Mouse (Mus musculus): ENCODE measurements around the gene Ntng2. TPM values are rescaled to one million over a fixed set of nuclear protein-coding genes. Genes with fewer than 3 reads are reported as not detected.

Gene Ntng2
- total RNA-seq, 4 experiments from 2014 or later = 94.3 to 106 (median 105) TPM

DNA sequence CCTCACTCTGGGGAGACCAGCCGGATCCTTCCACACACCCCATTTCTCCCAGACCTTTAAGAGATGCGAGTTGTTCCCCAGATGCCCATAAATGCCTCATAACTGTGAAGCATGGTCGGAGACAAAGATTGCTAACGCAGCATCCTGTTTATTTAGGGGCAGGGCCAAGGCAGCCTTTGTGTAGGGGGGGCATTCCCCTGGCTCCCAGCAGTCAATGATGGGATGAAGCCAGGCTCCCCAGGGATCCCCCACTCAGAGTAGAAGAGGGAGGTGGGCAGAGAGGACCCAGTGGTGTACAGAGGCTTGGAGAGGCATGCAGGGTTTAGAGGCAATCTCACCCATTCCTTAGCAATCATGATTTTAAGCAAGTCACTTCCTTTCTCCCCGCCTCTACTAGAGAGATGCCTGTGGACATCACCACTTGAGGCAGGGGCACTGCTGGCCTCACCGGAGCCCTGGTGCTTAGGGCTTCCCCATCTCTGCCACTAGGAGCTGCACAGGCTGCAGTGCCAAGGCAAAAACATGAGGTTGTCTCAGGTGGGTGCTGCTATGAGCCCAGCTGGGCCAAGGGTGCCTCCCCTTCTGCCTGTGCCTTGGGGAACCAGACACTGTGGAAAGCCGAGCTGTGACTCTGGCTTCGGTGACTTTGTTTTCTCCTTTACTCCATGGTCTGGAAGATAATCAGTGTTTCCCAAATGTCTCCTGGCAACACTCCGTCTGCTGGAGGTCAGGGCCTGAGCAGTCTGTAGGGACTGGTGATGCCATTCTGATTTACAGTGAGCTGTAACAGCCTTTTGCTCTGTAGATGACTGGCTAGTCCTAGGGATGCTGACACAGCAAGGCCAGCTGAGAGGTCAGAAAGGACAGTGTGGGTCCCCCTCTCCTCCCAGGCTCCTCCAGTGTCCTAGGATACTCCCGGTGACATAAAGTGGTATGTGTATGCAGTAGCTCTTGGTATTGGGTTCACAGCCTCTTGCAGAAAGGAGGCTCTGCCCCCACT lies 61.3 kb downstream of the Ntng2 start:
- no peak for DNase-seq (ENCODE audit: low spot score in 2 of 2)

DNA sequence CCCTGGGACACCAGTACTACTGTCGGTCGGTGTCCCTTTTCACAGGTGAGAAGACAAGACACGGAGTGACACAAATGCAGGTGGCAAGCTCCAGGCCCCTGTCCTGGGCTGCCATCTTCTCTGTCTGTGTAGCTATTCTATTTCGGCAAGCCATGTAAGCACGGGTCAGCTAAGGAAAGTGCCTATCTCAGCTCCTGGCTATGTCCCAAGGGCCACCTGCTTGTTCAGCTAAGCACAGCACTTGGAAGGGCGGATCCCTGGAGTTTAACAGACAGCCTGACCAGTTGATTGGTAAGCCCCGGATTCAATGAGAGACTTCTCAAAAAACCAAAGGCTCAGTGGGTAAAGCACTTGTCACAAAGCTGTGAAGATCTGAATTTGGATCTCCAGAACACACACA lies 62.4 kb downstream of the Ntng2 start:
- DNase-seq (ENCODE audit: low spot score in 2 of 2) = no peak

DNA sequence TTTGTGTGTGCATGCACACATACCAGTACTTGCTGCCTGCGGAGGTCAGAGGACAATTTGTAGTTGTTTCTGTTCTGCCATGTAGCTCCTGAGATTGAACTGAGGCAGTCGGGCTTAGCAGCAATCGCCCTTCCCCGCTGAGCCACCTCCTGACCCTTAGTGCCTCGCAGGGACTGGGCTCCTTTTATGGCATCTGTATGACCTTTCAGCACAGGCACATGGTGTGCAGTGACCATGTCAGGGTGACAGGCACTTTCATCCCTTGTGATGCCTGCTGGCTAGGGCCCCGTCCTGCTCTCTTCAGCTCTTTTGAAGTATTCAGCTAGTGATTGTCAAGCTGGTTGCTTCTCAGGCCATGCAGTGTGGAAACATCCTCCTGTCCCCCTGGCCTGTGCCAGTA lies 66.6 kb downstream of the Ntng2 start:
- DNase-seq (ENCODE audit: low spot score in 2 of 2) = no peak

DNA sequence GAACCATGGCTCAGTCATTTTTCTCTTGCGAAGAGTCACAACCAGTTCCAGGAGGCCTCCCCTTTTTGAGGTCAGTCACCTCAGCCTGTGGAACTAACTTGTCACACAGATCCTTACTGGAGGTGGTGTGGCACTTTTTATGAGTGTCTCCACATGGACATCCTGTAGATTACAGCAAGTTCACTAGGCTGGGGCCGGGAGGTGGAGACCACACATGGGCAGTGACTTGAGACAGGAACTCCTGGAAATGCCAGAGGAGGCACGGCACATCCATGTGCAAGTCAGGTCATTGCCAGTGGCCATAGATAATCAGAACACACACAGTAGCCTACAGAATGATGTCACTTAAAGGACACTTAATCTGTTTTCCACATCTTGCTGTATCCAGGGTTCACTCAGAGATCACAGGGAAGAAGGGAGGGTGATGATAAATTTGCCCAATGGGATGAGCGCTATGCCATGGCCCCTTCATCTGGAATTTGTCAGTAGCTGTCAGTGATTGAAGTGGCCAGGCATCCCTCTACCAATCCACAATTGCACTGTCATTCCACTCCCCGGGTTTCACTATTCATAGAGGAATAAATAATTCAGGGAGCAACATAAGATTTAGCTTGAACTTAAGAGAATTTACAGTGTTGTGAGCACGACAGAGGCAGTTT lies 69.4 kb downstream of the Ntng2 start:
- DNase-seq (ENCODE audit: low spot score in 2 of 2) = no peak

DNA sequence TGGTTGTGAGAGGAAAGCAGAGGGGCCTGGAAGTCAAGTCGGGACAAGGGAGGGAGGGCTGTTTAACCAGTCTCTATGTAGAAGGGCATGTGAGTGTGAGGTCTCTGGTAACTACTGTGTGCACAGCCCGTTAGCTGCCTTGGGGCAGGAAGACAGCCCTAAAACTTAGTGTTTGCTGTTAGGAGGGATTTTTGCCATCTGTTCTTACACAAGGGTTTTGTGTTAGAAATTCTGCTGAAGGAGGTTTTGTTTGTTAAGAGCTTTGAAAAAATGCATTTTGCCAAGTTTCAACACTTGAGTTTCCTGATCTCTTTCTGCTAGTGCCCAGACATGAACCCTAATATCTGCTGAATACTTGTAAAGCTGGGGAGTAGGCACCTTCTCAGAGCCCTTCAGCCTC lies 71.7 kb downstream of the Ntng2 start:
- DNase-seq (ENCODE audit: low spot score in 2 of 2) = no peak

DNA sequence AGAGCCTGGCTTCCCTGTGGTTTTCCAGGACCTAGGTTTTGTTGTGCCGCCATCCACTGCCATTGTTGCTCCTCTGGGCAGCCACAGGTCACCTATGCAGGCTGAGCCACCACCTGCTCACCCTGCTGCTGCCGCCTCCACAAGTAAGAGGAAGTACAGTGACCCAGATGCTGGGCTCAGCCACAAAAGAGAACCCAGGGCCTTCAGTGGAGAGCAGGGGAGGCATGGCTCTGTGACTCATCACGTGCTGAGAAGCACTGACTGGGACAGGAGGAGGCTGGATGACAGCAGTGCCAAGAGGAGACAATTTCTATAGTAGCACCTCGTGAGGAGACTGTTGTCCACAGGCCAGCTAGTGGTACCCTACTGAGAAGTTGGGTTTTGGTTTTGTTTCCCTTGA lies 73.0 kb downstream of the Ntng2 start:
- no peak for DNase-seq (ENCODE audit: low spot score in 2 of 2)

DNA sequence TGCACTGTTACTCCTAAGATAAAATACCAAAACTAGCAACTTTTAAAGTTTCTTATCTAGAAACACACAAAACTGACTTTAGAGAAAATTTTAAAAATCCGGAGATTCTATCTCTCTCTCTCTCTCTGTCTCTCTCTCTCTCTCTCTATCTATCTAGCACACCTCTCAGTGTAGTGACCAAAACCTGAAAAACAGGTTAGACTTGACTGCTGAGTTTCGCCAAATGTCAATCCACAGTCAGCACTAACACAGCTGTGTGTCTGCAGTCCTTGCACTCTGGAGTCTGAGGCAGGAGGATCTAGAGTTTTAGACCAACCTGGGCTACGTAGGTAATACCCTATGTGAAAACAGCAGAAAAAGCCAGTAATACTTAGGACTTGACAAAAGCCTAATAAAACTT lies 77.9 kb downstream of the Ntng2 start:
- DNase-seq (ENCODE audit: low spot score in 2 of 2) = no peak

DNA sequence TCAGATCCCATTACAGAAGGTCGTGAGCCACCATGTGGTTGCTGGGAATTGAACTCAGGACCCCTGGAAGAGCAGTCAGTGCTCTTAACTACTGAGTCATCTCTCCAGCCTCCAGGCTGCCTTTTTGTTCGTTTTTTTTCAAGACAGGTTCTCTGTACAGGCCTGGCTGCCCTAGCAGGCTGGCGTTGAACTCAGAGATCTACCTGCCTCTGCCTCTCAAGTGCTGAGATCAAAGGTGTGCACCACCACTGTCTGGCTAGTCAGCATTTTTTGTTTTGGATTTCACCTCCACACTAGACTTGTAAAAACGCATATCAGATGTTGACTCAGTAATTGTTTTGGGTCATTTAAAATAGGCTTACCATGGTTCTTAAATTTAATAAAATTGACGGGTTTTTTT lies 84.7 kb downstream of the Ntng2 start:
- no peak for DNase-seq (ENCODE audit: low spot score in 2 of 2)

DNA sequence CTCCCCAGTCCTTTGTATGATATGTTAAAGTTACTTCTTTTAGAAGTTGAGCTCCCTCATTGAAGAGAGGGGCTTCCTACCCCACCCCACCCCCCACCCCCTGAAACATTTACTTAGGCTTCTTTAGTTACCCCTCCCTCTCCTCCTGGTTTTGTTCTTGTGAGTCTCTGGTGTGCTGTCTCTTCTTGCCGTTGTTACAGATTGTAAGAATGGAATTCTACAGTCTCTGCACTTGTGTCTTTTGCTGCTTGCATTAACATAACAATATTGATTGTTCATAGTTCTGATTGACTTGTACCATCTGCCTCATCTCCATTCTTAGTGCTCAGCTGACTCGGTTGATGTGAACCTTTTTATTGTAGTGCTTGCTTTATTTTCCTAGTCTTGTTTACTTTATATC lies 100.9 kb downstream of the Ntng2 start:
- DNase-seq (ENCODE audit: low spot score in 2 of 2) = no peak

Other genes starting within 250 kb of the Ntng2 start
- 1 to 10 TPM in 2 of 4 experiments, under 1 TPM in 2; 0.34 to 1.3 (median 0.78) TPM for gene Cfap77, start 197.9 kb downstream of the Ntng2 start, total RNA-seq (2022)
- 10 to 100 TPM; 10.8 to 13.9 (median 11.9) TPM for gene Ttf1, start 192.7 kb downstream of the Ntng2 start, total RNA-seq (2022)
- gene Setx, start 128.8 kb downstream of the Ntng2 start, total RNA-seq (2022) = 10 to 100 TPM; 41.0 to 44.6 (median 42.9) TPM
- gene Med27, start 93.8 kb upstream of the Ntng2 start, total RNA-seq (2022) = 10 to 100 TPM; 45.1 to 52.5 (median 49.0) TPM

All from layer of hippocampus, adult 8-10 months (tissue).